Mouse (Mus musculus) T-helper 2 cell (primary cell): ENCODE measurements around the gene Hyal1.

Experiments used
- in situ Hi-C: fragments of 300-600 bp; cut with MboI, MseI; formaldehyde crosslinking; loops from one replicate; pipeline ENCODE4 v1.15.1; 2025; ENCODE audit warnings: high pct_unique_total_duplicates

The Hyal1 gene

GRCm38 (mm10) chr9:107615035-107615434, 38.3 kb downstream of the Hyal1 start:
- in situ Hi-C loops = no loop called here

DNA sequence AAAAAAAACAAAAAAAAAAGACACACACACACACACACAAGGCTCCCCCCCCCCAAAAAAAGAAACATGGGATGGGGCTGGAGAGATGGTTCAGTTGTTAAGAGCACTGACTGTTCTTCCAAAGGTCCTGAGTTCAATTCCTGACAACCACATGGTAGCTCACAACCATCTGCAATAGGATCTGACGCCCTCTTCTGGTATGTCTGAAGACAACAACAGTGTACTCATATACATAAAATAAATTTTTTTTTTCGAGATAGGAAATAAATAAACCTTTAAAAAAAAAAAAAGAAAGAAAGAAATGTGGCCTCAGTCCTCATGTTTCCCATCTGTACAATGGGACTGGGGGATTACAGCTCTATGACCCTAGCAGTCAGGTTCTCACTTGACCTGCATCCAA, 40.7 kb downstream of the Hyal1 start:
- in situ Hi-C loops = no loop called here

DNA sequence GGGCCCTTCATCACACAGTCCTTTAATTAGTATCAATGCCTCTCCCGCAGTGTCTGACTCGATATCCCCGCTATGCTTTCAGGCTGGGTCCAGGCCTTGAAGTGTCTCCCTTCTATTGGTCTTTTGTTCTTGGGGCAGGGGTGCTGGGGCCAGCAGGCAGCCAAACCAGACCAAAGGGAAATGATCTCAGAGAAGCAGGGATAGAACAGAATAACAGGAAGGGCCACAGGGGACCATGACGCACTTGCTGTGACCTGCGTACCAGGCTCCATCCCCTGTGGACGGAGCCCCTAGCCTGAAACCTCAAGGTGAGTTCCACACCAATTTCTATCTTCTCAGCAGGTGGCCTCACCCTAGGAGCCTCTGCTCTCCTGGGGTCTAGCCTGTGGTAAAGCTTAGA, 41.4 kb downstream of the Hyal1 start:
- in situ Hi-C loops = no loop called here

GRCm38 (mm10) chr9:107618778-107619545, 42.2 kb downstream of the Hyal1 start:
- in situ Hi-C loops = no loop called here

GRCm38 (mm10) chr9:107619546-107619879, 42.8 kb downstream of the Hyal1 start:
- in situ Hi-C loops = no loop called here

DNA sequence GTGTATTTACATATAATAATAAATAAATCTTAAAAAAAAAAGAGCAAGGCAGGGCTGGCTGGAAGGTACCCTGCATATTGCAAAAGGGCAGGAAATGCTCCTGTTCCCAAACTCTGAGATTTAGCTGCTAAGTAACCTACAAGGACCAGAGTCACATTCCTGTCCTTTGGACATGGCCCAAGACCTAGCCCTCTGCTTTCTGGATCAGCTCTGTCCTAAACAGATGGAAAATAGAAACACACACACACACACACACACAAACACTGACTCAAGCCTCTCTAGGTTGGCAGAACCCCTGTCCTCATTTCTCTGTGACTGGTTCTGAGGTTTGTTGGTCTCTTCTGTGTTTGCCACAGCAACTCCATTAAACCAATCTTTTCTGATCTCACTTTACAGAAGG, 44.2 kb downstream of the Hyal1 start:
- in situ Hi-C loops = no loop called here

GRCm38 (mm10) chr9:107624539-107624938, 47.8 kb downstream of the Hyal1 start:
- in situ Hi-C loops = no loop called here

GRCm38 (mm10) chr9:107624951-107625350, 48.2 kb downstream of the Hyal1 start:
- in situ Hi-C loops = no loop called here

- in situ Hi-C loops = no loop called here
Measured at GRCm38 (mm10) chr9:107625351-107626128, 48.8 kb downstream of the Hyal1 start.

GRCm38 (mm10) chr9:107626158-107626843, 49.6 kb downstream of the Hyal1 start:
- in situ Hi-C loops = no loop called here

- in situ Hi-C loops = no loop called here
Measured at GRCm38 (mm10) chr9:107626844-107627277, 50.1 kb downstream of the Hyal1 start.

GRCm38 (mm10) chr9:107627387-107628255, 50.9 kb downstream of the Hyal1 start:
- in situ Hi-C loops = no loop called here

DNA sequence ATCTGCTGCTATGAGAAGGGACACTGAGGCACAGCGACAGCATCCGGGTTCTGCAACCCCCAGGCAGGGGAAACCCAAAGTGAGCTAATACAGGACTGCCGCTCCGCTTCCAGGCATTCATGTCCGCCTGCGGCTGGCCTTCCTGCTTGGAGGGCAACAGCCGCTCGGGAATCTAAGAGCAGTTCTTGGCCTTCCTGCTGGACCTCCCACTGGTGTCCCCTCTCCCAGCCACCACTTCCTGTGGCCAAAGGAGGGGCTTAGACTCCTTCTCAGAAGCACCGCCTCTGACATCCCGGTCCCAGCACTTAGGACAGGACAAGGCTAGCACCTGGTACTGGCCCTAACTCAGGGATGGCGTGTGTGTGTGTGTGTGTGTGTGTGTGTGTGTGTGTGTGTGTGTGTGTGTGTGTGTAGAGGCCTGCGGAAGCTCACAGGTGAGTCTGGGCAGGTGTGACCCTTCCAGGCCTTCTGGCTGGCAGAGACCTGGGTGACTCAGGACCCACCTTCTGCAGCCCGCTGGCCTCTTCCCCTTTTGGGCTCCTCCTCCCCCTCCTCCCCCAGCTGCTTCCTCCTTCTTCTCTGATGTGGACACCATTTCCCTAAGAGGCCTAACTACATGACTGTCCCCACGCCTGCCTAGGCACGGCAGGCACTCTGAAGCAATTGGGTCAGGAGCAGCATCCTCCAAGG, 52.1 kb downstream of the Hyal1 start:
- in situ Hi-C loops = no loop called here

DNA sequence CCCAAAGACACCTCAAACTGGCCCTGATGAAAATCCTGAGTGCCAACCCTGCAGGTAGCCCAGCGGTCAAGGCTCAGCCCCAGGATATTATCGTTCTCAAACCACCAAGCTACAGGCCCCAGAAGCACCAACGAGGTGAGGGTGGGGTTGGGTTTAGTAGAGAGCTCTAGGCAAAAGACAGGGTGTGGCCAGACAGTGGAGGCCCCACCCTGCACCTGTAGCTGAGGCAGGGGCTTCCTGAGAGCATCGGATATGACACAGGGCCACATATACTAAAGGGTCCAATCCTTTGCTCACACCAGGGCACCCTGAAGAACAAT, 52.6 kb downstream of the Hyal1 start:
- in situ Hi-C loops = no loop called here

DNA sequence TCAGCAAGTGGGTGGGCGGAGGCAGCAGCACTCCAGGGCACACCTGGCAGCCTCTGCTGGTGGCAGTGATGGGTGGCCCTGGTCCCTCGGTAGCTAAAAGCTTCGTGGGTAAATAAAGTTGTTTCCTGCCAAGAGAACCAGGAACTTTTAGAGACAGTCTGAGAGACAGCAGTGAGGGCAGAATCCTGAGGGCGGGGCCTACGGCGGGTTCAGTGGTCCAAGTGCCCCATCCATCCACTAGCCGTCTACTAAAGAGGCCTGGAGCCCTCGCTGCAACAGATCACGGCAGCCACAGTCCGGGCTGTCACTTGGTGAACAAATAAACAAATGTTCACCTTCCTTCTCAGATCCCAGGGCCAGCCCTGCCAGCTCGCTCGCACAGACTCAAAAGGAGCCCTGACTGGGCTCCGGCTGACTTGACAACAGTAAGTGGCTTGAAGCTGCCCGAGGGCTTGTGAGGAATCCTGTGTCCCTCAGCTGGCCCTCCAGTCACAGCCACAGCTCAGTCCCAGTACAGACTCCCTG, 53.2 kb downstream of the Hyal1 start:
- in situ Hi-C loops = no loop called here

GRCm38 (mm10) chr9:107630576-107630975, 53.8 kb downstream of the Hyal1 start:
- in situ Hi-C loops = no loop called here
